Mouse (Mus musculus): ENCODE measurements at regions not wholly inside any gene's neighbourhood (a gene's known extent, or its start where the extent isn't known, plus 50 kb on each side); places are given as distances from the start of the nearest gene placed in this dataset.
"Not testable (repeated sequence)": the region's sequence is repeated elsewhere in the genome, so short reads cannot be mapped to it uniquely, and the experiment has no call there.

DNA sequence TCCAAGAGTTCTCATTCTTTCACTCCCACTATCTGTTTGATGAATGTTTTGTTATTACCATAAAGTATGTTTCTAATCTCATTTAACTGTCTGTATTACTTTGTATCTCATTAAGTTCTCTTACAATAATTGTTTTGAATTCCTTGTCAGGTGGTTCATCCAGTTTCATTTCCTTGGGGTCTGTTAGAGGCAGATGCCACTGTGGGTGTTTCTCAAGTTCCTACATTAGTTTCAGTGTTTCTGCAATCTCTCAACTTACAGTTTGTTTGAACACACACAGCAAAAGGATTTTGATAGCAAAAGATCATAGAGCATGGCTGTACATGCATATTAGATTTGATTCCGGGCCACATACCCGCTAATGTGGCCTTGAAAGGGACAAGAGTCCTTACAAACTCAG, 280.5 kb upstream of the Gk2 start:
- Histone ChIP-seq H3K27me3 (no peaks in the 10 kb centered on the region), H3K4me1 (replicated peaks) (no peaks in the 10 kb centered on the region), H3K4me3 (no peak overlapping the region), H3K9me3 (no peaks in the 10 kb centered on the region), H3K36me3 (no peaks in the 10 kb centered on the region), H3K27ac (replicated peaks) (no peak overlapping the region), H3K9ac (no peak overlapping the region), H3K4me2 (no peak overlapping the region)
- no peak for ATAC-seq (ENCODE audit: low read depth)
- 92% methylated on average over 2 of the region's 2 CpGs for WGBS

GRCm38 (mm10) chr5:97730920-97731319, 274.1 kb upstream of the Gk2 start:
- WGBS = 65% methylated on average over 4 of the region's 4 CpGs
- no peak for ATAC-seq (ENCODE audit: low read depth)
- no peaks in the 10 kb centered on the region for H3K36me3 ChIP-seq
- H3K27me3 ChIP-seq = no peaks in the 10 kb centered on the region
- H3K9ac ChIP-seq = no peak overlapping the region
- no peak overlapping the region for H3K4me2 ChIP-seq
- H3K4me1 ChIP-seq (replicated peaks) = no peaks in the 10 kb centered on the region
- no peak overlapping the region for H3K4me3 ChIP-seq
- H3K27ac ChIP-seq (replicated peaks) = no peak overlapping the region
- H3K9me3 ChIP-seq = no peaks in the 10 kb centered on the region

GRCm38 (mm10) chr5:97719364-97719763, 262.5 kb upstream of the Gk2 start:
- H3K27ac ChIP-seq (replicated peaks); ATAC-seq (ENCODE audit: low read depth); H3K9me3 ChIP-seq; H3K36me3 ChIP-seq; H3K9ac ChIP-seq; H3K4me2 ChIP-seq; H3K4me1 ChIP-seq (replicated peaks); H3K27me3 ChIP-seq; H3K4me3 ChIP-seq: not testable (repeated sequence)
- WGBS = 17% methylated on average over 4 of the region's 4 CpGs

GRCm38 (mm10) chr5:97705270-97705669, 248.4 kb upstream of the Gk2 start:
- Histone ChIP-seq H3K9me3 (no peaks in the 10 kb centered on the region), H3K9ac (no peak overlapping the region), H3K27me3 (no peaks in the 10 kb centered on the region), H3K27ac (replicated peaks) (no peak overlapping the region), H3K4me3 (no peak overlapping the region), H3K36me3 (no peaks in the 10 kb centered on the region), H3K4me2 (no peak overlapping the region), H3K4me1 (replicated peaks) (no peaks in the 10 kb centered on the region)
- 77% methylated on average over 3 of the region's 3 CpGs for whole genome bisulfite sequencing
- ATAC-seq (ENCODE audit: low read depth) = no peak

DNA sequence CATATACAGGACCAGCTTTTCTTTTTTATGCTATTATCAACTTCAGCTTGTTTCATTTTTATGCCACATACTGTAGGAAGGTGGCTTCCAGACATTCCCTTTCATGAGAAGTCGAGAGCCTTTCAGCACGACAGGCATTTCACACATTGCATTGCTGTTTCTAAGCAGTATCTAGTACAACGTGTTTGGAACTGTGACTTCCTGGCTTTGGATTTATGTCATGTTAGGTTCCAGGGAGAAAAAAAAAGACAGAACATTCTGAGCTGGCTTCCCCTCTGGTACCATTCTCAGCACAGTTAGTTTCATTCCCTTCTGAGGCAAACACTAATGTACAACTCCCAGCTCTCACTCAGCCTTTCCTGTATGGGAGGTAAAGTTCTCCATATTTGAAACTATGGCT, 243.7 kb upstream of the Gk2 start:
- Histone ChIP-seq H3K9ac (no peak overlapping the region), H3K4me2 (no peak overlapping the region), H3K27me3 (no peaks in the 10 kb centered on the region), H3K9me3 (no peaks in the 10 kb centered on the region), H3K27ac (replicated peaks) (no peak overlapping the region), H3K36me3 (no peaks in the 10 kb centered on the region), H3K4me3 (no peak overlapping the region), H3K4me1 (replicated peaks) (0 out of 2 replicates have a peak, but pooled peaks cover 4% of the 10 kb centered on the region)
- ATAC-seq (ENCODE audit: low read depth) = no peak
- WGBS = 84% methylated on average over 3 of the region's 3 CpGs

- WGBS = 47% methylated on average over 8 of the region's 8 CpGs
- no peaks in the 10 kb centered on the region for H3K27me3 ChIP-seq
- H3K9ac ChIP-seq = no peak overlapping the region
- ATAC-seq (ENCODE audit: low read depth) = no peak
- 0 out of 2 replicates have a peak, but pooled peaks cover 4% of the 10 kb centered on the region for H3K4me1 ChIP-seq (replicated peaks)
- no peak overlapping the region for H3K4me3 ChIP-seq
- H3K4me2 ChIP-seq = no peak overlapping the region
- H3K9me3 ChIP-seq = no peaks in the 10 kb centered on the region
- no peaks in the 10 kb centered on the region for H3K36me3 ChIP-seq
- no peak overlapping the region for H3K27ac ChIP-seq (replicated peaks)
These were observed 240.8 kb upstream of the Gk2 start for GRCm38 (mm10) chr5:97697581-97698134.

DNA sequence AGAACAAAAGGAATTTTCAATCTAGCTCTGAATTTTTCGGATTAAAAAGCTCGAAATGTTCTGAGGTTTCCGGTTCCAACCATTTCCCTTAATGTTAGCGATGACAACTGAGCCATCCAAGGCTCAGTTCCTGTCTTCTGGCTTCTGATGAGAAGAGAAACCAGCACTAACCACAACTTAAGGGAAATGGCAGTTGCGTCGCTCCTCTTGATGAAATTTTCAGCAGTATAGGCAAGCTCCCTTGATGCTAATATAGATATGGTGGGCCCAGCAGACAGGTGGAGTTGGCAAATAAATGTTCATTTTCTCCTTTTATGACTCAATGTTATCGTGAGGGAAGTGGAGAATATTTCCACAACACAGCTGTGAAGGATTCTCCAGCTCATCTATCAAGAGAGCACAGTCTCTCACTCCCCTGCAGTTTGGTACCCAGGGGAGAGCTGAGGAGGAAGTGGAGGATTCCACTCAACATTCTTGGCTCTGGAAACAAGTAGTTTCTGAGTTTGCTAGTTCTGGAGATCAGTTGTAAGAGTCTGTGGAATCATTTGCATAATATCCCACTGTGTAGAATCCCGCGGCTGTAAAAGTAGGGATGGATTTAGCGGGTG, 236.6 kb upstream of the Gk2 start:
- WGBS = 86% methylated on average over 10 of the region's 10 CpGs
- H3K27me3 ChIP-seq = no peaks in the 10 kb centered on the region
- ATAC-seq (ENCODE audit: low read depth) = no peak
- H3K4me2 ChIP-seq = no peak overlapping the region
- 0 out of 2 replicates have a peak, but pooled peaks cover 4% of the 10 kb centered on the region for H3K4me1 ChIP-seq (replicated peaks)
- H3K27ac ChIP-seq (replicated peaks) = no peak overlapping the region
- no peaks in the 10 kb centered on the region for H3K9me3 ChIP-seq
- H3K4me3 ChIP-seq = no peak overlapping the region
- no peak overlapping the region for H3K9ac ChIP-seq
- no peaks in the 10 kb centered on the region for H3K36me3 ChIP-seq

DNA sequence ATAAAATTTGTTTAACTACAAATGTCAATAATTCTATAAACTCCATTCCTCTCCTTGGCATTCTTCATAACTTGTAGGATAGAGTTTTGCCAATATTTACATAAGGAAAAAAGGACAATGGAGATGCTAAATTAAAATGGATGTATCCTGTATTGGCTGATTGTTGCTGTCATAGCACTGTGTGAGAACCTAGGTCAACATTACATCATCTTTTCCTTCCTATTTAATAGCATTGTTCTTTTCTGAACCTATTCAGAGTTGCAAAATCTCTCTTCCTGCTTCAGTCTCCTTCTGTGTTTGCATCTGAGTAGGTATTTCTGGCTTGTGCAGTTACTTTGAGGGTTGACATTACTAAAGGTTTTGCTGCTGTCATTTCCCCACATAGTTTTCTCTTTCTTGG, 228.6 kb upstream of the Gk2 start:
- no peak overlapping the region for H3K4me2 ChIP-seq
- H3K36me3 ChIP-seq = no peaks in the 10 kb centered on the region
- no peak for ATAC-seq (ENCODE audit: low read depth)

DNA sequence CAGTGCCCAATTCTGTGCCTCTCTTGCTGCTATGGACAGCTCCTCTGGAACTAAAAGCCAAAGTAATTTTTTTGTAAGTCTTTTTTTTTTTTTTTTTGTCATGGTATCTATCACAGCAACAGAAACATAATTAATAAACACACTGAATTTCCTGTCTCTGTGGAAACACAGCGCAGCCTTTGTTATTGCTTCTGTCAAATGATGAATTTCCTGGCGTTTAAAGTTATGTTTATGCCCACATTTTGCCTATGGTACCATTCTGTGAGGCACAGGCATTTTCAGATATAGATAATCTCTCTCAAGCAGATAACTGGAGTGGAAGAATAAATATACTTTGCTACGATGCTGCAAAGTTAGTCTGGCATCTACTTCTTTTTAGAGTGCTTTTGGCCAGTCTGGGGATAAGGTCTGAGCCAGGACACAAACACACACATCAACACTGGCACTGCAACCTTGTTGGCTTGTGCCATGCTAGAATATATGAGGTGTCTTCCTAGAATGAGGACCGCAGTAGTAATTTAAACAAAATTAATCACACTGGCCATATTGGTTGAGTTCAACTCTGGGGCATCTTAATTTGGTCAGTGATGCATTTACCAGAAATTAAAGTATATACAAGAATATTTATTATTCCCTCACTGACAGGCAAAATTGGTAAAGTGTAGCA, 227.9 kb upstream of the Gk2 start:
- no peaks in the 10 kb centered on the region for H3K36me3 ChIP-seq
- no peaks in the 10 kb centered on the region for H3K4me1 ChIP-seq (replicated peaks)
- H3K9ac ChIP-seq = no peak overlapping the region
- H3K9me3 ChIP-seq = no peaks in the 10 kb centered on the region
- no peak overlapping the region for H3K4me2 ChIP-seq
- no peak overlapping the region for H3K27ac ChIP-seq (replicated peaks)
- 77% methylated on average over 4 of the region's 4 CpGs for WGBS
- no peak overlapping the region for H3K4me3 ChIP-seq
- ATAC-seq (ENCODE audit: low read depth) = no peak
- H3K27me3 ChIP-seq = no peaks in the 10 kb centered on the region

More for the DNA sequence above, 228.6 kb upstream of the Gk2 start:
- H3K4me1 ChIP-seq (replicated peaks) = no peaks in the 10 kb centered on the region
- H3K27ac ChIP-seq (replicated peaks) = no peak overlapping the region
- no peaks in the 10 kb centered on the region for H3K27me3 ChIP-seq
- H3K9me3 ChIP-seq = no peaks in the 10 kb centered on the region
- no peak overlapping the region for H3K4me3 ChIP-seq
- H3K9ac ChIP-seq = no peak overlapping the region

DNA sequence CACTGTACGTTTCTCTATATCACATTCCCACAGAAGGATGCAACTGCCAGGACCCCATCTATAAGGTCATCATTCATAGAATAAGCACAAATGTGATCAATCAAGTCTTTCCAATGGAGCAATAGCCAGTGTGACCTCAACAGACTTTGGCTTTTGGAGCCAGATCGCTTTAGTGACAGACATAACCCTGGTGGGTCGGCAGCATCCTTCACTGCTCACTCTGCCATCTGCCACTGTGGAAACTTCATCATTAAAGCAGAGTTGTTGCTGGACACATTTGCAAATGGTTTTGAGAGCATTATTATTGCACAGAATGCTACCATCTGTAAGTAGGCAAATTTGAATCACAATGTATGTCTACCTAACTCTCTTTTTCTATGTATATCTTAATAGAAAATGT, 212.9 kb upstream of the Gk2 start:
- no peak for ATAC-seq (ENCODE audit: low read depth)
- H3K9me3 ChIP-seq = no peaks in the 10 kb centered on the region
- H3K27me3 ChIP-seq = no peaks in the 10 kb centered on the region
- no peak overlapping the region for H3K27ac ChIP-seq (replicated peaks)
- H3K36me3 ChIP-seq = no peaks in the 10 kb centered on the region
- 56% methylated on average over 3 of the region's 3 CpGs for WGBS
- no peak overlapping the region for H3K9ac ChIP-seq
- H3K4me3 ChIP-seq = no peak overlapping the region
- H3K4me2 ChIP-seq = no peak overlapping the region
- no peaks in the 10 kb centered on the region for H3K4me1 ChIP-seq (replicated peaks)

- no peak for ATAC-seq (ENCODE audit: low read depth)
- no peaks in the 10 kb centered on the region for H3K27me3 ChIP-seq
- no peak overlapping the region for H3K9ac ChIP-seq
- H3K27ac ChIP-seq (replicated peaks) = no peak overlapping the region
- no peaks in the 10 kb centered on the region for H3K36me3 ChIP-seq
- no peaks in the 10 kb centered on the region for H3K4me1 ChIP-seq (replicated peaks)
- H3K4me3 ChIP-seq = no peak overlapping the region
- WGBS = 73% methylated on average over 12 of the region's 12 CpGs
- no peak overlapping the region for H3K4me2 ChIP-seq
- H3K9me3 ChIP-seq = no peaks in the 10 kb centered on the region
These were observed 199.5 kb upstream of the Gk2 start for GRCm38 (mm10) chr5:97656167-97656924.

GRCm38 (mm10) chr5:97655266-97655665, 198.4 kb upstream of the Gk2 start:
- H3K4me2 ChIP-seq = no peak overlapping the region
- H3K27ac ChIP-seq (replicated peaks) = no peak overlapping the region
- H3K4me1 ChIP-seq (replicated peaks) = no peaks in the 10 kb centered on the region
- H3K27me3 ChIP-seq = no peaks in the 10 kb centered on the region
- H3K36me3 ChIP-seq = no peaks in the 10 kb centered on the region
- ATAC-seq (ENCODE audit: low read depth) = no peak
- H3K9me3 ChIP-seq = no peaks in the 10 kb centered on the region
- no peak overlapping the region for H3K9ac ChIP-seq
- 81% methylated on average over 6 of the region's 6 CpGs for WGBS
- no peak overlapping the region for H3K4me3 ChIP-seq

Data from neural tube, embryonic 13.5 days (tissue).